Mouse (Mus musculus) stomach, postnatal 0 days (tissue): ENCODE data around the gene Tspan33. TPM values are rescaled to one million over a fixed set of nuclear protein-coding genes. Genes with fewer than 3 reads are reported as not detected.
A peak's percentile ranks its signal among the peaks of the same experiment; 100 is the strongest.

ENCODE experiments used
- ATAC-seq: fragments of 200-750 bp; cut with Nextera tagmentation; 2 replicates; pipeline ENCODE4 v1.8.0; 2017; ENCODE audit not compliant: low FRiP score, low TSS enrichment
- DNase-seq: peaks from one replicate; pipeline ENCODE4 v3.0.0-alpha.2; 2016; ENCODE audit warnings: low spot score
- H3K27ac ChIP-seq: fragments of 300-500 bp; sonication (generic); replicated peaks from 2 replicates; pipeline ENCODE4 v1.5.1; 2014; ENCODE audit warnings: mild to moderate bottlenecking, control low read depth
- H3K27me3 ChIP-seq: fragments of 300-500 bp; sonication (generic); 2 replicates; pipeline ENCODE4 v1.6.1; 2014; ENCODE audit warnings: low read length; ENCODE audit not compliant: control insufficient read depth, insufficient read depth
- H3K36me3 ChIP-seq: fragments of 300-500 bp; sonication (generic); 2 replicates; pipeline ENCODE4 v1.6.1; 2014; ENCODE audit warnings: low read length, mixed read lengths; ENCODE audit not compliant: control insufficient read depth, insufficient read depth
- H3K4me1 ChIP-seq: fragments of 300-500 bp; sonication (generic); replicated peaks from 2 replicates; pipeline ENCODE4 v1.6.1; 2014; ENCODE audit warnings: antibody characterized with exemption; ENCODE audit not compliant: control insufficient read depth, insufficient read depth
- H3K4me2 ChIP-seq: fragments of 300-500 bp; sonication (generic); replicated peaks from 2 replicates; pipeline ENCODE4 v1.6.1; 2014; ENCODE audit warnings: low read depth, mild to moderate bottlenecking, control low read depth, moderate library complexity
- H3K4me3 ChIP-seq: fragments of 300-500 bp; sonication (generic); 2 replicates; pipeline ENCODE4 v1.5.1; 2014; ENCODE audit warnings: low read depth, low read length, control low read depth
- H3K9ac ChIP-seq: fragments of 300-500 bp; sonication (generic); 2 replicates; pipeline ENCODE4 v1.6.1; 2014; ENCODE audit warnings: mild to moderate bottlenecking, low read length, control low read depth, mixed read lengths
- H3K9me3 ChIP-seq: fragments of 300-500 bp; sonication (generic); 2 replicates; pipeline ENCODE4 v1.6.1; 2016; ENCODE audit warnings: low read length; ENCODE audit not compliant: control insufficient read depth
- CTCF ChIP-seq: IDR thresholded peaks from 2 replicates; pipeline ENCODE4 v1.5.1; 2016; ENCODE audit warnings: antibody characterized with exemption, low read depth, mild to moderate bottlenecking, moderate library complexity
- EP300 ChIP-seq: optimal IDR thresholded peaks from 2 replicates; pipeline ENCODE3; 2016; ENCODE audit warnings: antibody characterized with exemption
- WGBS: fragments of 180-500 bp; shearing (Covaris S2); extraction: QIAGEN DNeasy Blood & Tissue Kit; methylation state at CpG from one replicate; pipeline ENCODE4 v1.1.7; 2014; 5-methylcytosine and 5-hydroxymethylcytosine counted together
- polyA plus RNA-seq: library from polyadenylated mRNA; unstranded; fragments of >200 nt; fragmentation: Nextera tagmentation; extraction: Ambion mirVana; gene quantifications from 2 replicates; pipeline ENCODE4 v1.2.1, GENCODE M21; 2015

Tspan33 gene
- polyA plus RNA-seq, 1 experiment from 2014 or later: 4.0 TPM

DNA sequence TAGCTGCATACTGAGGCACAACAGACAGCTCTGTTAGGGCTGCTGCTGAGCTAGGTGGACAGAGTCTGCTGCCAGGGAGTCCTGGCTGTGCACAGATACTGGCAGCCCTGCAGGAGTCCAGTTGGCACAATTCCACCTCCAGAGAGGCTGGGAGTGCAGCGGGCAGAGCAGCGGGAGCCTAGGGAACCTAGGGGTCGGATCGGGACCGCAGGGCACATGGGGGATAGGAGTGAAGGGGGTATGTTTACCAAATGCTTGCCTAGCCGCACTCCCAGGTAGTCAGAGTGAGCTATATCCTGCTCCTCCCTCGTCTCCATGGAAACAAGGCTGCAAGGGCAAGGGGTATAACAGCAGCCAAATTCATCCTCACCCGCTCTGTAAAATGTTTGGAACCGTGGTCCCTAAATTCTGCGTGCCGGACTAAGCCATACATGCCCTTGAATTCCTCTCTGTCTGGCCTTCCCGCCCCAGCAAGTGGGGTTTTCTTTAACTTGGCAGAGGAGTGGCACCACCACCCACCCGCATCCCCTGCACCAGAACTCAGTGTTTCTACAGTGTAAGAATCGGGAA, 24.0 kb downstream of the Tspan33 start:
- Histone ChIP-seq H3K9ac (no peak overlapping the region), H3K9me3 (no peaks in the 10 kb centered on the region), H3K27me3 (no peaks in the 10 kb centered on the region), H3K4me1 (0 out of 2 replicates have a peak, but pooled peaks cover 2% of the 10 kb centered on the region), H3K4me3 (no peak overlapping the region), H3K36me3 (no peaks in the 10 kb centered on the region), H3K27ac (no peak overlapping the region), H3K4me2 (peak overlapping the region; percentile 24)
- peak; percentile 35 for DNase-seq
- ATAC-seq: peak; percentile 38; the same call in 1 of the 2 replicates
- TF ChIP-seq EP300 (no peak), CTCF (no peak)
- 19% methylated on average over 14 of the region's 14 CpGs for WGBS

DNA sequence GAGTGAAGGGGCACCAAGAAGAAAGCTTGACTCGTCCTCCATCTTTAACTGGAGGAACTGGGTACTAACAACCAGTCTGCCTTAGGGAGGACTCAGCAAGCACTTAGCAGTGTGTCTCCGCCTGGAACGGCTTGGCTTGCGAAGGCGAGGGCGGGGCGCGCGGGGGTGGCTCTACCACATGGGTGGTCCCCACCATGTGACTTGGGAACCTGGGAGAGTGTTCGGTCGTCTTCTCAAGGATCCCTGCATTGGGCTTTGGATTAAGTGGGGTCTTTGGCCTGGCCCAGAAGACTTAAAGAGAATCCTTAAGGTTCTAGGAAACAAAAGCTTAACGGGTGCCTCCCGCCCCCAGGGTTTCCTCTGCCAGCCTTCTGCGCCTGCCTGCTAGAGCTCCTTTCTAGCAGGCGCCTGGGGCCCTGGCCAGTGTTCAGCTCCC, 24.9 kb downstream of the Tspan33 start:
- Histone ChIP-seq H3K9ac (peak overlapping the region; percentile 43), H3K27ac (peak overlapping the region; percentile 69; the same call in 1 of the 2 replicates), H3K4me1 (0 out of 2 replicates have a peak, but pooled peaks cover 2% of the 10 kb centered on the region), H3K4me3 (peak overlapping the region; percentile 39), H3K36me3 (no peaks in the 10 kb centered on the region), H3K27me3 (no peaks in the 10 kb centered on the region), H3K9me3 (no peaks in the 10 kb centered on the region), H3K4me2 (peak overlapping the region; percentile 58)
- ATAC-seq (peak; percentile 80), DNase-seq (peak; percentile 60)
- TF ChIP-seq CTCF (no peak), EP300 (no peak)
- WGBS: 6% methylated on average over 15 of the region's 15 CpGs

DNA sequence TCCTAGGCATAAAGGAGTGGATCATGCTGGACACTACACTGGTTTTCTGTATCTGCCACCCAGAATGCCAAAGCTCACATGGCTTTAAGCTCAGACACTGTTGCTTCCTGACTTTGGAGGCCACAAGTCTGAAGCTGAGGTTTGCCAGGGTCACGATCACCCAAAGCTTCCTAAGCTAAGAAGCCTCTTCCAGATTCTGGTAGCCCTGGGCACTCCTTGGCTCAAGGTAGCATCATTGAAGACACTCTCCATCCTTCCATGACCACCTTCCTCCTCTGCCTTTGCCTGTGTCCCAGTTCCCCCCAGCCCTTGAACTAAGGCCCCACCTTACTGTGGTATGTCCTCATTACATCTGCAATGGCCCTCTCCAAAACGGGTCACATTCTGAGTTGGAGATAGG, 27.9 kb downstream of the Tspan33 start:
- DNase-seq (no peak), ATAC-seq (no peak)
- H3K4me2 ChIP-seq: no peak overlapping the region
- WGBS: 64% methylated on average over 2 of the region's 2 CpGs
- H3K27ac ChIP-seq: no peak overlapping the region
- H3K9me3 ChIP-seq: no peaks in the 10 kb centered on the region
- TF ChIP-seq CTCF (no peak), EP300 (no peak)
- H3K36me3 ChIP-seq: no peaks in the 10 kb centered on the region
- H3K27me3 ChIP-seq: no peaks in the 10 kb centered on the region
- 0 out of 2 replicates have a peak, but pooled peaks cover 2% of the 10 kb centered on the region for H3K4me1 ChIP-seq
- no peak overlapping the region for H3K9ac ChIP-seq
- no peak overlapping the region for H3K4me3 ChIP-seq

DNA sequence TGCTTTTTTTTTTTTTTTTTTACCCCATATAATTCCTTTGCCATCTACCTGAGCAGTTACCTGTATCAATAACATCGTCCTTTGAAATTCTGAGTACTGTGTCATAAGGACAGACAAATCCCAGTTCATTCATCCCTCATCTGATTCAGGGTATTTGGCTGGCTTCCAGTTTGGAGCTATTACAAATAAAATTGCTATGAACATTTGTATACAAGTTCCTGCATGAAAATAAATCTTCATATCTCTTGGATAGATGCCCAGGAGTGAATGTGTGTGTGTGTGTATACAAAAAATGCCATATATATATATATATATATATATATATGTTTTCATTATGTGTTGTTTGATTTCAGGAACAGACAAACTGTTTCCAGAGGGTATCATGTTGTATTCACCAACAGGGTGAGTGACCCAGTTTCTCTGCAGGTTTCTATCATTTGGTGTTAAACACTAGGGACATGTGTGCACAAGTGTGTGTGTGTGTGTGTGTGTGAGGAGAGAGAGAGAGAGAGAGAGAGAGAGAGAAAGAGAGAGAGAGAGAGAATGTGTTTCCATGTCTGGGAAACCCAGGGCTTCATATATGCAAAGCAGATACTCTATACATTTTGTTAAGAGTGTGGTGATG, 32.7 kb downstream of the Tspan33 start:
- Histone ChIP-seq H3K9ac (no peak overlapping the region), H3K36me3 (no peaks in the 10 kb centered on the region), H3K27ac (no peak overlapping the region), H3K4me2 (no peak overlapping the region), H3K27me3 (no peaks in the 10 kb centered on the region), H3K4me3 (no peak overlapping the region), H3K4me1 (no peaks in the 10 kb centered on the region), H3K9me3 (no peaks in the 10 kb centered on the region)
- DNase-seq: no peak
- no peak for ATAC-seq
- WGBS: 15% methylated on average over 1 of the region's 1 CpGs
- TF ChIP-seq EP300: no peak
- TF ChIP-seq CTCF: no peak

DNA sequence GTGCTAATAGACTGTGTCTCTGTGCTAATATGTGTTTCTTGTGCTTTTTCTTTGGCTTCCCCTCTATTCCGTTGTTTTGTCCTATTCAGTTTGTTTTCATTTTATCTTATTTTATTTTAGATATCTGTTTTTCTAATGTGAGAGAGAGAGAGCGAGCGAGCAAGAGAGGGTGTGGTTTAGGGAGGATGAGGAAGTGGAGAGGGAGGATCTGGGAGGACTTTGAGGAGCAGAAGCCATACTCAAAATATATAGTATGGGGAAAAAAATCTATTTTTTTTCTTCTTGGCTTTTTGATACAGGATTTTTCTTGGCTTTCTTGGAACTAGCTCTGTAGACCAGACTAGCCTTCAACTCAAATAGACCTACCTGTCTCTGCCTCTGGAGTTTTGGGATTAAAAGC, 34.0 kb downstream of the Tspan33 start:
- no peaks in the 10 kb centered on the region for H3K9me3 ChIP-seq
- H3K4me1 ChIP-seq: no peaks in the 10 kb centered on the region
- DNase-seq: no peak
- H3K36me3 ChIP-seq: no peaks in the 10 kb centered on the region
- 73% methylated on average over 3 of the region's 3 CpGs for WGBS
- TF ChIP-seq EP300 (no peak), CTCF (no peak)
- no peak overlapping the region for H3K9ac ChIP-seq
- H3K27ac ChIP-seq: no peak overlapping the region
- ATAC-seq: no peak
- no peak overlapping the region for H3K4me3 ChIP-seq
- no peaks in the 10 kb centered on the region for H3K27me3 ChIP-seq
- H3K4me2 ChIP-seq: no peak overlapping the region

DNA sequence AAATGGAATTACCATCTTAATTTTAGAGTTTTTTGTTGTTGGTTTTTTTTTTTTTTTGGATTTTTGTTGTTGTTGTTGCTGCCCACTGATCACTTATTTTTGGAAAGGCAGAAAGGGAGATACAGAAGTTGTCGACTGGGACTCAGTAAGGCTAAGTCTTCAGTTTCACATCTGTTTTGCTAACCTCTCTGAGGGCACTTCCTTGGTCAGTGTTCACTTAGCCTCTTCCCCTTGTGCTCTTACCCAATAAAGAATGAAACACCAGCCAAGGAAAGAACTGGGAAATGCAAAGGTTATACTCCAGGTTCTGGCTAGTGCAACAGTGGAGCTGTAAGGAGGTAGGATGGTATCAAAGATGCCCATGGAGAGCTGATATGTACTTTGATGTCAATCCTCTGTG, 35.5 kb downstream of the Tspan33 start:
- 76% methylated on average over 1 of the region's 1 CpGs for WGBS
- Histone ChIP-seq H3K27me3 (no peaks in the 10 kb centered on the region), H3K4me2 (no peak overlapping the region), H3K36me3 (no peaks in the 10 kb centered on the region), H3K27ac (no peak overlapping the region), H3K9ac (no peak overlapping the region), H3K9me3 (no peaks in the 10 kb centered on the region), H3K4me1 (no peaks in the 10 kb centered on the region), H3K4me3 (no peak overlapping the region)
- no peak for TF ChIP-seq EP300
- no peak for TF ChIP-seq CTCF
- DNase-seq (no peak), ATAC-seq (no peak)
